In the genomic region with DNA sequence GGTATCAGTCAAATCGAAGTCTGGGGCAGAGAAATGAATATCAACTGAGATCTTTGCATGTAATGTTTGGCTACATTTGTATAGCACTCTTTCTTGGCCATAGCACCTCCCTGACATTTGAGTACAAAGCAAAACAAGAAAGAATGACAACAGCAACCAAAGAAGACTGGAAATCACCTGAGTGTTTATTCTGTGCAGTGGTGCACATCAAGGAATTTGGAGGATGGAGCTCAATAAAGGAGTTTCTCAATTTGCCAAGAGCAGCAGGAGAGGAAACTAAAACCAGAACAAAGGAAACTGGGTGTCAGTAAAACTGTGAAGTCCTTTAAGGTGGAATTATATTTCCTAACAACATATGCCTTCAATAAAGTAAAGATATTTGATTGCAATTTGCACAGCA, we compare ENCODE assay signal across 22 mouse cellular contexts.
DNase-seq lines count a peak whose midpoint lies in the region; ATAC-seq and TF ChIP-seq lines count a peak whose summit lies in the region.
"Had no signal": no experiment of that assay in that cellular context is flagged by ENCODE, and none has a peak within 500 bp of the region (broad histone marks: within the 10 kb centered on the region; RNA-seq: fewer than 3 reads in every experiment).

No protein-coding gene starts in this region.

- CTCF ChIA-PET in Patski (lab: Charles Lee) = no interaction called here

- no peak for TF ChIP-seq POLR2A in kidney, adult 2 months (IDR thresholded peaks at IDR 0.05; ENCODE audit: low read depth, low read length)

- peaks cover 5% of the 10 kb centered on the region for H3K4me1 ChIP-seq in forebrain, embryonic 12.5 days
- peaks cover 4% of the 10 kb centered on the region; the same call in 1 of the 2 replicates for H3K4me1 ChIP-seq in forebrain, embryonic 15.5 days
- H3K4me1 ChIP-seq in kidney, embryonic 15.5 days = no peaks in the 10 kb centered on the region
- H3K4me1 ChIP-seq in kidney, adult 2 months (ENCODE audit: control insufficient read depth, insufficient read depth, low read length) = no peaks in the 10 kb centered on the region
- H3K4me1 ChIP-seq: embryonic facial prominence, embryonic 13.5 days; heart, embryonic 15.5 days; hindbrain, embryonic 15.5 days had no signal

- no peak for TF ChIP-seq CTCF in kidney, adult 2 months (conservative IDR thresholded peaks at IDR 0.05; ENCODE audit: insufficient read depth, insufficient read length, low read depth, low read length)
- no peak for TF ChIP-seq CTCF in Patski (IDR thresholded peaks at IDR 0.05)

- 35% methylated on average over 1 of the region's 1 CpGs for whole genome bisulfite sequencing in forebrain, embryonic 12.5 days
- whole genome bisulfite sequencing in forebrain, embryonic 15.5 days = 27% methylated on average over 1 of the region's 1 CpGs
- WGBS in kidney, embryonic 15.5 days = 41% methylated on average over 1 of the region's 1 CpGs
- WGBS in kidney, adult 2 months = 30% methylated on average over 1 of the region's 1 CpGs

- H3K9ac ChIP-seq in forebrain, embryonic 12.5 days = no peak overlapping the region
- no peak overlapping the region for H3K9ac ChIP-seq in forebrain, embryonic 15.5 days (replicated peaks)
- no peak overlapping the region for H3K9ac ChIP-seq in kidney, embryonic 15.5 days
- H3K9ac ChIP-seq: embryonic facial prominence, embryonic 13.5 days; heart, embryonic 15.5 days; hindbrain, embryonic 15.5 days had no signal

- DNase-seq in embryo, embryonic 10.5 days (ENCODE audit: low spot score) = peak; percentile 10
- no peak for DNase-seq in embryo, embryonic 10 days (ENCODE audit: low spot score)
- DNase-seq in kidney, adult 2 months = no peak
- peak; percentile 12 for DNase-seq in Patski (ENCODE audit: low read depth, low spot score)
- no peak for DNase-seq in heart, postnatal 14 days
- DNase-seq: adrenal gland, postnatal 10 days; B cell, adult 2 months; cerebellum, adult 11-12 months; cerebellum, adult 9-10 months; cerebellum, postnatal 25 days; gastrocnemius, postnatal 14 days; heart, adult 2 months had no signal

- intact Hi-C loops in heart, postnatal 14 days (cut with DNase I) = no loop called here

- no peaks in the 10 kb centered on the region for H3K9me3 ChIP-seq in forebrain, embryonic 12.5 days
- no peaks in the 10 kb centered on the region for H3K9me3 ChIP-seq in forebrain, embryonic 15.5 days
- H3K9me3 ChIP-seq in kidney, embryonic 15.5 days (replicated peaks) = no peaks in the 10 kb centered on the region
- H3K9me3 ChIP-seq: embryonic facial prominence, embryonic 13.5 days; G1E; heart, embryonic 15.5 days; hindbrain, embryonic 15.5 days had no signal

- H3K4me3 ChIP-seq in forebrain, embryonic 12.5 days (replicated peaks) = no peak overlapping the region
- H3K4me3 ChIP-seq in forebrain, embryonic 15.5 days = no peak overlapping the region
- no peak overlapping the region for H3K4me3 ChIP-seq in kidney, embryonic 15.5 days (replicated peaks)
- H3K4me3 ChIP-seq in kidney, adult 2 months (ENCODE audit: insufficient read depth, low read depth, low read length) = no peak overlapping the region
- H3K4me3 ChIP-seq: embryonic facial prominence, embryonic 13.5 days; heart, adult 2 months; heart, embryonic 15.5 days; hindbrain, embryonic 15.5 days had no signal

- no peaks in the 10 kb centered on the region for H3K27me3 ChIP-seq in forebrain, embryonic 12.5 days
- H3K27me3 ChIP-seq in forebrain, embryonic 15.5 days = no peaks in the 10 kb centered on the region
- H3K27me3 ChIP-seq in kidney, embryonic 15.5 days = no peaks in the 10 kb centered on the region
- H3K27me3 ChIP-seq in kidney, adult 2 months (replicated peaks; ENCODE audit: control insufficient read depth, insufficient read depth, low read length) = no peaks in the 10 kb centered on the region
- H3K27me3 ChIP-seq in Patski = no peaks in the 10 kb centered on the region
- H3K27me3 ChIP-seq: embryonic facial prominence, embryonic 13.5 days; heart, embryonic 15.5 days; hindbrain, embryonic 15.5 days had no signal

- POLR2A ChIA-PET in Patski (lab: Charles Lee) = no interaction called here

- H3K36me3 ChIP-seq in forebrain, embryonic 12.5 days (replicated peaks) = no peaks in the 10 kb centered on the region
- H3K36me3 ChIP-seq in forebrain, embryonic 15.5 days = no peaks in the 10 kb centered on the region
- H3K36me3 ChIP-seq in kidney, embryonic 15.5 days = no peaks in the 10 kb centered on the region
- H3K36me3 ChIP-seq in kidney, adult 2 months (ENCODE audit: control insufficient read depth, insufficient read depth, low read length) = no peaks in the 10 kb centered on the region
- H3K36me3 ChIP-seq: embryonic facial prominence, embryonic 13.5 days; G1E; heart, embryonic 15.5 days; hindbrain, embryonic 15.5 days had no signal

- ATAC-seq in forebrain, embryonic 12.5 days (ENCODE audit: low FRiP score) = peak; percentile 25; the same call in 1 of the 2 replicates
- ATAC-seq in forebrain, embryonic 15.5 days (replicated peaks) = no peak
- peak; percentile 89 for ATAC-seq in kidney, embryonic 15.5 days (replicated peaks; ENCODE audit: low FRiP score)
- ATAC-seq in Patski = peak; percentile 59
- ATAC-seq: CD4-positive, CD25-positive, alpha-beta regulatory T cell, adult 4 months; intestine, embryonic 16.5 days had no signal

- no peak overlapping the region for H3K27ac ChIP-seq in forebrain, embryonic 12.5 days
- H3K27ac ChIP-seq in forebrain, embryonic 15.5 days (replicated peaks) = no peak overlapping the region
- no peak overlapping the region for H3K27ac ChIP-seq in kidney, embryonic 15.5 days
- no peak overlapping the region for H3K27ac ChIP-seq in kidney, adult 2 months (ENCODE audit: insufficient read depth, low read depth, low read length)
- H3K27ac ChIP-seq: embryonic facial prominence, embryonic 13.5 days; heart, adult 2 months; heart, embryonic 15.5 days; hindbrain, embryonic 15.5 days had no signal

- in situ Hi-C loops in Patski (cut with MboI; ENCODE audit: low pct_unique_long_range_greater_than_20kb) = no loop called here

- H3K4me2 ChIP-seq in forebrain, embryonic 12.5 days = no peak overlapping the region
- H3K4me2 ChIP-seq in forebrain, embryonic 15.5 days (replicated peaks) = no peak overlapping the region
- H3K4me2 ChIP-seq in kidney, embryonic 15.5 days = no peak overlapping the region
- H3K4me2 ChIP-seq: embryonic facial prominence, embryonic 13.5 days; heart, embryonic 11.5 days; heart, embryonic 15.5 days; hindbrain, embryonic 15.5 days had no signal

Comparison
In these comparisons a context has a peak if more than half of its experiments do, and no peak if none do; other contexts are left out.
1. DNase-seq: peak in embryo, embryonic 10.5 days (single experiment) and Patski (single experiment); none in embryo, embryonic 10 days (single experiment), kidney, adult 2 months (single experiment) and heart, postnatal 14 days (0 of 2).